Mouse (Mus musculus): ENCODE results near the gene Sult2b1.

Gene Sult2b1

DNA sequence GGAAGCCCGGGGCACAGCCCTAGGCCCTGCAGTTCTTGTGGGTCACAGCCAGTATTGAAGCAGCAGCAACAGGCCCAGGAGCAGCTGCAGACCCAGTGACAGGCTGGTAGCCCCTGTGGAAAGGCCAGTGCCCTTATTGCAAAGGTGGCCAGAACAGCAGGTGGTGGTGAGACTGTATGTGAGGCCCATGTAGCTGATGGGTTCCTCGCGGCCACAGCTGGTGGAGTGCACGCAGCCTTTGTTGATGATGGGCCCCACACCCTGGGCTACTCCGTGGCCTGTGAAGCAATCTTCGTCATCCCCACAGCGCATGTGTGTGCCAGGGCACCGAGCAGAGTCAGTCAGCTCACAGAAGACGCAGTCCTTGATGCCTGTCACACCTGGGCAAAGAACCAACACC is 59.3 kb downstream of the Sult2b1 start:
- DNase-seq (ENCODE audit: low spot score), result no peak

DNA sequence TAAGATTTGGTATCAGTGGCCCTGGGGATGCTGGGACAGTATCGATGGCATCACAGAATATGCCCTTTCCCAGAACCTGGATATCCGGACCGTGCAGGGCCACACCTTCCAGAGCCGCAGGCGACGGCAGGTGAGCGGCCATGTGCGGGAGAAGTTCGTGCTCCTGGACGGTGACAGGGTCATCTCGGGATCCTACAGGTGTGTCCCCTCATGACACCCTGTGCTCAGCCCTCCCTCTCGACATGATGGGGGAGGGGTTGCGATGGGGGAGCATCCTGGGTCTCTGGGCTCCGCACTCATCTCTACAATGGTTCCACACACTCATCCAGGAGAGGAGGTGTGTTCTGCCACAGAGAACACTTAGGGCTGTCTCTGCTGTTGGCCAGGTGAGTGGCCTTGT is 60.7 kb downstream of the Sult2b1 start:
- DNase-seq (ENCODE audit: low spot score), result no peak

DNA sequence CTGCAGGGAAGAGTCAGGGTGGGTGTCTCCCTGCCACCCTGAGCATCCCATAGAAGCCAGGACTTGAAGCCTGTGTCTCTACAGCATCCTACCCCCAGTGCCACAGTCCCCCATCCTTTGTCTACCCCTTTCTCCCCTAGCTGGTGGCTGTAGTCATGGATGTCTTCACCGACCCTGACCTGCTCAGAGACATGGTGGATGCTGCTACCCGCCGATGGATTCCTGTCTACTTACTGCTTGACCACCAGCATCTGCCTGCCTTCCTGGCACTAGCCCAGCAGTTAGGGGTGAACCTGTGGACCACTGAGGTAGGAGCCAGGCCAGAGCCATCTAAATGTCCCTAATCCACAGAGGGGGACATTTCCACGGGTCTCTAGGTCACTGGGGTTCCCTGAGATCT is 61.2 kb downstream of the Sult2b1 start:
- DNase-seq (ENCODE audit: low spot score), result no peak

DNA sequence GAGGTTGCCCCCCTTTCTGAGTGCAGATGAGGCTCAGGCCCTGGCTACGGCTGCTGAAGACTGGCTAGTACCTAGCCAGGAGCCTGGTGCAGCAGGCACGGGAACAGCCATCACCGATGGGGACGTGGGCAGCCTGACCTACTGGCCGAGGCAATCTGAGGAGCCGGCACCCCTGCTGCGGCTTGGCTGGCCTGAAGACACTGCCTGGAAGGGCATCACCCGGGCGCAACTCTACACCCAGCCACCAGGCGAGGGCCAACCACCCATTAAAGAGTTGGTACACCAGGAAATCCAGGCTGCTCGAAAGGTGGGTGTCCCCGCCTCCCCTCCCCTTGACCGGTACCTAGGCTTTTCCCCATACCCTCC is 62.1 kb downstream of the Sult2b1 start:
- DNase-seq (ENCODE audit: low spot score), result no peak

DNA sequence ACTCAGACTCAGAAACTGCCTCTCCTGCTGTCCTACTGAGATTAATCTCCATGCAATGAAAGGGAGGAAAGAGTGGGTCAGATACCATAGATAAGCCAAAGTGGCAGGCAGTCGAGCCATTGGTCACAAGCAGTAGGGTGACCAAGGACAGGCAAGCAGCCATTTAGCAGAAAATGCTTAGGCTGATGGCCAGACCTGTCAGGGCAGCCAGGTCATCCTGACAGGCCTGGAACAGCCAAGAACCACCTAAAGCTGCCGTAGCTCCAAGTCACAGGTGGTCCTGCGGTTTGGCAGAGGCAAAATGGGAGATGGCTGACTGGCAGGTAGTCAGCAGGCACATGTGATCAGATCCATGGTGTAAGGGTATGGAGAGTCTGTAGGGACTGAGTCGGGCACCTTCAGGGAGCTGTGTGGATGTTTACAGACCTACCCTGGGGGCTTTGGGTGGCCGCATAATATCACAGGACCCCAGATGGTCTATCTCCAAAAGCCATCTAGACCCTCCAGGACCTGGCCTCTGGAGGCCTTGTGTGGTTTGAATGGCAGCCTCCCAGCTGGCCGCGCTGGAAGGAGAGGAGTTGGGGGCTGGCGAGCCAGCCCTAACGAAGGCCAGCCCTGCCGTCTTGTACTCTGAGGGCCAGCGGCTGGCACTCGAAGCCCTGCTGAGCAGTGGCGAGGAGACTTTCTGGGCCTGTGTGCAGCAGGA is 62.7 kb downstream of the Sult2b1 start:
- no peak for DNase-seq (ENCODE audit: low spot score)

DNA sequence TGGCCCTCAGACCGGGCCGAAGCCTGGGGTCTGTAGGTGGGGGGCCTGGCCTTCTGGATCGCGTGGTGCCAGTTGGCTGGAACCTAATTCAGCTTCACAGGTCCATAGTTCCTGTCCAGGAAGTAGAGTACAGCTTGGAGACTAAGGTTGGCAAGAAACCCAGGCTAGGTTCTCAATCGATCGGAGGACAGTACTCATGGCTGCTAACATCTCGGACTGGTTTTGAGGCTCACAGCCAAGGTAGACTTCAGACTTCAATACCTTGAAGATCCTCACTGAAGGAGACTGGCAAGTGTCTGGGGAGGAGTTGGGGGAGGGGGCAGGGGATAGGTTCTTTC is 63.3 kb downstream of the Sult2b1 start:
- DNase-seq (ENCODE audit: low spot score), result no peak

DNA sequence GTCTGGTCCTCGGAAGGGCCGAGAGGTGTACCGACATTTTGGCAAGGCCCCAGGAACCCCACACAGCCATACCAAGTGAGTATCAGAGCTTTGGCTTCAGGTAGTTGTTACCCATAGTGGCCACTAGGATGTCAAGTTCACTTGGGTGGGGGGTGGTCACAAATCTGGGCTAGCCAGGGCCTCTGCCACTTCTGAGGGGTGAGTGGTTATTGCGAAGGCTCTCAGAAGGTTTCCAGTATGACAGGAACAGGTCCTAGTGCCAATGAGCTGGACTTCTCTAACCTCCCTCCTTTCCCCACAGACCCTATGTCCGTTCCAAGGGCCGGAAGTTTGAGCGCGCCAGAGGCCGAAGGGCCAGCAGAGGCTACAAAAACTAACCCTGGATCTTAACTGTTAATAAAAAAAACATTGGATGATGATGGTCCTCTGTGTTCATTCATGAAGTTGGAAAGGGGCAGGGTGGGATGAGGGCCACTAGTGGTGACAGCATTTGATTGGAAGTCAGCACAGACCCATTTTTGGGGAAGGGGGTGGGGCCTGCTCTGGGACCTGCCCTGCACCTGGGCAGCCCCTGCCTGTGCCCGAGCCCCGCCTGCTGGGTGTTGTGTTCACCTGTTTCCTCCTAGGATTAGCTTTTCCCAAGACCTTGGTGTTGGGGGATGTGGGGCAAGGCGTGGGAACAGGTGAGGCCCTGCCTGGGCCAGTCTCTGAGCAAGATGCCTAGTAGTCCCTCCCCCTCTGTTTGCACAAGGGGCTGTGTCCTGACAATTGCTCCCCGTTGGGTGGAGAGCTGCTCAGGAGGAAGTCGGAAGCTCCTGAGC is 63.8 kb downstream of the Sult2b1 start, which contains the start of gene Fam83e:
Gene Fam83e, plus strand, starts transcription at position 800 of the 821 bp plus-strand sequence.
- no peak for DNase-seq (ENCODE audit: low spot score)

DNA sequence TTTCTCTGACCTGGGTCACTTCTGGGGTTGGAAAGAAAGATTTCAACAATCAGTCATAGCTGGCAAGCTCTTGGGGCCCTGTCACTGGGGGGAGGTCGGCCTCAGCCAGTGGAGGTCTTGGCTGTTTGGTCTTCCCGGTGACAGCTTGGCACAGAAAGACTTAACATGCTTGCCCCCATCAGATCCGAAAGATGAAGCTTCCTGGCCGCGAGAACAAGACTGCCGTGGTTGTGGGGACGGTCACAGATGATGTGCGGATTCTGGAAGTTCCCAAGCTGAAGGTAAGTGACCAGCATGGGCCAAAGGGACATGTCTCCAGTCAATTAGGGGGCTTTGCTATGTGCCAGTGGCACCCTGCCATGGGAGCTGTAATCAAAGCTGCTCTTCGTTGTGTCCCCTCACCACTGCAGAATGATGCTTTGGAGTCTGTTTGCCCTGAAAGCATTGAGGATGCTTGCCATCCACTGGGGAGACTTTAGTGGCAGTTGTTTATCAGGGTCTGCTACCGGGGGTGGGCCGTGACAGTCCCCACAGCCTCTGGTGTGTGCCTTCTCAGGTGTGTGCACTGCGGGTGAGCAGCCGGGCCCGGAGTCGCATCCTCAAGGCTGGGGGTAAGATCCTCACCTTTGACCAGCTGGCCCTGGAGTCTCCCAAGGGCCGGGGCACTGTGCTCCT is 64.6 kb downstream of the Sult2b1 start:
- no peak for DNase-seq (ENCODE audit: low spot score)

DNA sequence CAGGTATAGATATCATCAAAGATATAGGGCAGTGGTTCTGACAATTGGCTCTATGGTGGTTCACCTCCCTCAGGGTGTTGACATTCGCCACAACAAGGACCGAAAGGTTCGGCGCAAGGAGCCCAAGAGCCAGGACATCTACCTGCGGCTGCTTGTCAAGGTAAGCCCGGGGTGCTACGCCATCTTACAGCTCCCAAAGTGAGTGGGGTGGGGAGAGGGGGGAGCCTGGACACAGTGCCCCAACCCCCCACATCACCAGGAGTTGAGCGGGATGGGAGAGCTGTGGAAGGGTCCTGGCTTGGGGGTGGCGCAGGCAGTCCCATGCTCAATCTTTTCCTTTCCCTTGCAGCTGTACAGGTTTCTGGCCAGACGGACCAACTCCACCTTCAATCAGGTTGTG is 65.3 kb downstream of the Sult2b1 start:
- no peak for DNase-seq (ENCODE audit: low spot score)

DNA sequence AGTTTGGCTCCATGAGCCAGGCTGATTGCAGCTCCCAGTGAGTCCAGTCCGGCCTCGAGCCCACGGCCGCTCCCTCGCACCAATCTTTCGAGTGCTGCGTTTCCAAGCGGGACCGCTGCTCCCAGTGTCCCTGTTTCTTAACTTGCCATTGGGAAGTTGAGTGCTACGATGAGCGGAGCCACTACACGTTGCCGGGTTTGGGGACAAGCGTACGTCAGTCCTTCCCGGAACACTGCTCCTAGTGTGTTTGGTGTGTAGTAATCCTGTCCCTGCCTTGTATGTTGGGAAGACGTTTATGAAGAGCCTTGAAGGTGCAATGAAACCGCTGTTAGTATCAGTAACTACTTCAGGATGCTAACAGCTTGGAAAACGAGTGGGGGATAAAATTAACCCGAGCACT is 66.1 kb downstream of the Sult2b1 start:
- no peak for DNase-seq (ENCODE audit: low spot score)

DNA sequence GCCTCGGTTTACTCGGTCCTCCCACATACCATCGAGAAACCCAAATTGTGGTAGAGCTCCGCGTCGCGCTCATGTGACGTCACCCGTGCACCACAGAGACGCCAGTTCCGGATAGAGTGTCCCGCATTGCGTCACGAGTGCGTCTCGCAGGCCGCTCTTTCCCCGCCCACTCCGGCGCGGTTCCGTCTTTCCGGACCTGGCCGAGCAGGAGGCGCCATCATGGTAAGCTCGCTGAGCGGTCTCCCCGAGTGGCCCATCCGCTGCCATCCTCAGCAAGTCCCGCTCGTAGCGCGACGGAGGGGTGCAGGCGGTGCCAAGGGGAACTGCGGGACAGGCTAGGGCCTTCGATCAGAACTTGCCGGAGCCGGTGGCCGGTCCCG is 66.6 kb downstream of the Sult2b1 start, which contains the start of gene Sphk2:
Gene Sphk2, minus strand, starts transcription at position 85 of the 380 bp plus-strand sequence.
- peak; percentile 99 for DNase-seq (ENCODE audit: low spot score)

DNA sequence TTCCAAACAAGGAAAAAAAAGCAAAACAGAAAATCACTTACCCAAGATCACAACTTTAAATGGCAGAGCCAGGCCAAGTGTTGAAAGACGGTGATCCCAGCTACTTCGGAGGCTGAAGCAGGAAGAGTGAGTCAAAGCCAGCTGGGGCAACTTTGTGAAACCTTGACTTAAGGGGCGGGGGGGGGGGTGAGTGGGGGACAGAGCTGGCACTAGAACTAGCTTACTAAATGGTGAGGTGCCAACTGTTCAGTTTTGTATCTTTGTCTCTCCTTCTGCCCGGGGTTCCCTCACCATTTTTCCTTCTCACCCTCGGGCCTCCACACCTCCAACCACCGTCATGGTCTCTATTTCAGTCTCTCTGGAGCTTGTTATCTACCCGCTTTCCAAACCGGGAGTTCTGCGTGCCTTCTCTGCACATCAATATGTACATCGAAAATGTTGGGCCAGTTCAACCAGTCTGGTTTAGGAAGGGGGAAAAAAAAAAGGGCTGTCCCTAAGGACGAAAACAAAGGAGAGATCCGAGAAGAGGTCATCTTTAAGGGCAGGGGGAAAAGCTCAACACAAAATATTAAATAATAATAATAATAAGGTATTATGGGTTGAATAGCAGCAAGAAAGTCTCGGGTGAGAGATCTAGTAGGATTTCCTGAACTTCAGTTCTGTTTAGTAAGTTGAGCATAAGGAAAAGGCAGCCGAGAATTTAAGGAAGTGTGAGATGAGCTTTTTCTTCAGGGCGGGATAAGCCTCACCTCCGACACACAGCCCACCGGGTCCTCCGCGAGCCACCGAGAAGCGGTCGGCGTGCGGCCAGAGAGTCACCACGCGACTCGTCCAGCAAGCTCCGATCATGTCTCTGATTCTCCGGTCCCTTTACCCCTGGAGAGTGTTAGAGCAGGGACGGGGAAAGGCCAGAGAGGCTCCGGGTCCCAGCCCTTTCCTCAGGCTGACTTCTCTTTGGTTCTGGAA is 67.2 kb downstream of the Sult2b1 start:
- DNase-seq (ENCODE audit: low spot score), result no peak

DNA sequence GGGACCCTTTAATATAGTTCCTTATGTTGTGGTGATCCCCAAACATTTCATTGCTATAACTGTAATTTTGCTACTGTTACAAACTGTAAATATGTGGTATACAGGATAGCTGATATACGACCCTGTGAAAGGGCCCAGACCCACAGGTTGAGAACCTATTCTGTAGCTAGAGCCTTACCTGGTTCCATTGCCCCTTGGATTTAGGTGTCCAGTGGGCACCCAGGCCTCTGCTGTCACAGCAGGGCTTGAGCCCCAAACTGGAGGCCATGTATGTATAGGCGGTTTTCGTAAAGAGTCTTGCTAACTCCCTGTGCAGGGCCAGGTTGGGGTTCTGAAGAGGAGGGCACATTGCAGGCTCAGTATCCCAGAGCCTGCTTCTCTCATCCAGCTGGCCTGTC is 68.0 kb downstream of the Sult2b1 start:
- no peak for DNase-seq (ENCODE audit: low spot score)

DNA sequence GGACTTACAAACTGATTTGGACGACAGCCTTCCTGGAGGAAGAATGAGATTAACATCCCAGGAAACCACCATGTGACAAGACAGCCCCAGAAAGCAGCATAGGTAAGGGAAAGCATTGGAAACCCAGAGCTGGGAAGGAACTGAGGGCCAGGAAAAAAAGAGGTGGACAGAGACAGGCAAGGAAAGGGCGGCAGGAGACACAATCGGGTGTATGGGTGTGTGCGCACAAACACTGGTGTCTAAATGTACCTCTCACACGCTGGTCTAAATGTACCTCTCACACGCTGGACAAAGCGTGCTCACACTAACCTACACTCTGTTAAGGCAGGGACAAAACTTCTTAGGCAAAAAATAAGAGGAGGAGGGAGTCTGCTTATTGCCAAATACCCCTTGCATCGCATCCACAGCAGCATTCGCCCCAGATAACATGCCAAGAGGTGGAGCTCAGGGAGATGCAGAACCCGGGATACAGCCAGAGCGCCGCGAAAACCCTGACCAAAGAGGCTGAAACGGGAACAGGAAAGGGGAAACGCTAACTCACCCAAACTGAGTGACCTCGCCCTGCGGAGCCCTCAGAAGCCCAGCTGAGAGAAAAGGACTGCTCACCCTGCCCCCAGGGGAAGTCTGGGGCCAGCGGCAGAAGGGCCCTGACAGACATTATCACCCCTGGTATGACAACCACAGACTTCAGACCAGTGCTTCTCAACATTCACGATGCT is 68.6 kb downstream of the Sult2b1 start:
- DNase-seq (ENCODE audit: low spot score), result no peak

DNA sequence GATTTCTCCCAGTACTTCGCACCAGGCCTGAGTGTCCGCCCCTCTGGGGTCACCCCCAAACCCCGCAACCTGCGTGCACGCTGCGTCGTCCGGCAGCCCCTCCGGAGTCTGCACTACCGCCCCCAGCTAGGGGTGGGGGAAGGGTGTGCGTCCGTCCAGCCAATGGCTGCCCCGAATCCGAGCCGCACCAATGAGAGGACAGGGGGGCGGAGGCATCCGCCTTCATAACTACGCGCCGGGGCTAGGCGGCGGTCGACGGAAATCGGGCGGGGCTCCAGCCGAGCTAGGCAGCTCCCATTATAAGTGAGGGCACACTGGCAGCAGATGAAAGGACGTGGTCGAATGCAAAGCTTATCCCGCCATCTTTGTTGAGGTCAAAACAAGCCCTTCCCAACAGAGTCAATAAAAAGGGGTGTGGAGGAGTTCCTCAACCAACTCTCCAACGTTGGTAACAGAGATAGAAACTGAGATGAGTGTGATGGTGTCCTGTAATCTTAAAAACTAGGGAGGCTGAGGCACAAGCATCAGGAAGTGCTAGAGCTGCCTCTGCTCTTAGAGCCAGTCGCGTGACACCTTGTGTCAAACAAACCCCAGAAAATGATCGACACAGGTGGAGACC is 69.3 kb downstream of the Sult2b1 start, which contains the start of gene Rpl18:
Gene Rpl18, plus strand, starts transcription at position 368 of the 619 bp plus-strand sequence.
- peak; percentile 97 for DNase-seq (ENCODE audit: low spot score)

DNA sequence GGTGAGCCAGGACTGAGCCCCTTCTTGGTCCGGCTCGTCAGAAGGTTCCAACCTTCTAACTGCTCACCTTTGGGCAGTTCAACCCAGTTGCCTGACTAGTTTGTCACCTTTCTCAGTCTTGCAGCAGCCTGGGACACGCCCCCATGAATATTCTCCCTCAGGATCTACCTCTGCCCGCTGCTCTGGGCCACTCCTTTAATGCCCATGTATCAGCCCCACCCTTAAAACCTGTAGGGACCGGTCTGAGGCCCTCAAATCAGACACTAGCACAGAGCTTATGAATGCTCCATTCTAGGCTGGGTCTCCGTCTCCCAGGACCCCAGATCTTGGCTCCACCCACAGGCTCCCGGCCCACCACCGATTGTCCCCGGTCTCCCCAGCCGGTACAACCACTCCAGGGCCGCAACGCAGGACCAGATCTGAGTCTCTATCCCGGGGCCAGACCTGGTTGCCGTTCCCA is 69.8 kb downstream of the Sult2b1 start:
- DNase-seq (ENCODE audit: low spot score), result no peak

DNA sequence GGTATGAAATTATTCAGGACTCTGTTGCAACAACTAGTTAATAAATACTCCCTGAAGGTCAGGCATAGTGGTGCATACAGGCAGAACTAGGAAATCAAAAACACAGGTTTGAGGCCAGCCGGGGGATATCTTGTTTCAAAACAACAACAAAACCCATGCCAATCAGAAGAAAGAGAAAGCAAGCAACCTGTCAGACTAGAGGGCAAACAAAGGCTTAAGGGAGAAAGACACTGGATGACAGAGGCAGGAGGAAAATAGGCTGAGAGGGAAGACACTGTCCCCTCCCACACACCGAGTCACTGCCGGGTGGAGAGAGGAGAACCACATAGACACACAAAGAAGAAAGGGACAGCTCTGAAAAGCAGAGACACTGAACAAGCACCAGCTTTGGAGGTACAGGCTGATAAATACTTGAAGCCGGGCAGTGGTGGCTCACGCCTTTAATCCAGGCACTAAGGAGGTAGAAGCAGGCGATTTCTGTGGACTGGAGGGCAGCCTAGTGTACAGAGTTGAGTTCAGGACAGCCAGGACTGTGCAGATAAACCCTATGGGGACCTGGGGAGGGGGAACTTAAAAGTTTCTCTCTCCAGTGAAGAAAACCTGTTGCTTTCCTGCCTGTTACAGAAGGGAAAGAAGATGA is 70.5 kb downstream of the Sult2b1 start:
- DNase-seq (ENCODE audit: low spot score), result no peak

DNA sequence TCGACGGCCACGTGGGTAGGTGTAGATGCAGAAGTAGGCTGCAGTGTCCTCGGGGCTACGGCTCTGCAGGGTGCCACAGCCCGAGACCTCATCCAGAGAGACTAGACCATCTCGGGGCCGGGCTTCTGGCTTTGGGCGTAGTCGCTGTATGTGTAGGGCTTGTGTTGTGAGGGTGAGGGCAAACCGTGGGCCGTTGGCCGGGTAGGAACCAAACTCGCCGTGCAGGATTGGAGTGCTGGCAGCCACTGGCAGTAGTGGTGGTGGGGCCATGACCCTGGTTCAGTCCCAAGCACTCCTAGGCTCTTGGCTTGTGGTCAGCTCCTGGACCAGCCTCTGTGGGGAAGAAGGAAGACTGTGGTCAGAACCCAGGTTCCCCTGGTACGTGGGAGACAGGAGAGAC is 71.1 kb downstream of the Sult2b1 start:
- no peak for DNase-seq (ENCODE audit: low spot score)

DNA sequence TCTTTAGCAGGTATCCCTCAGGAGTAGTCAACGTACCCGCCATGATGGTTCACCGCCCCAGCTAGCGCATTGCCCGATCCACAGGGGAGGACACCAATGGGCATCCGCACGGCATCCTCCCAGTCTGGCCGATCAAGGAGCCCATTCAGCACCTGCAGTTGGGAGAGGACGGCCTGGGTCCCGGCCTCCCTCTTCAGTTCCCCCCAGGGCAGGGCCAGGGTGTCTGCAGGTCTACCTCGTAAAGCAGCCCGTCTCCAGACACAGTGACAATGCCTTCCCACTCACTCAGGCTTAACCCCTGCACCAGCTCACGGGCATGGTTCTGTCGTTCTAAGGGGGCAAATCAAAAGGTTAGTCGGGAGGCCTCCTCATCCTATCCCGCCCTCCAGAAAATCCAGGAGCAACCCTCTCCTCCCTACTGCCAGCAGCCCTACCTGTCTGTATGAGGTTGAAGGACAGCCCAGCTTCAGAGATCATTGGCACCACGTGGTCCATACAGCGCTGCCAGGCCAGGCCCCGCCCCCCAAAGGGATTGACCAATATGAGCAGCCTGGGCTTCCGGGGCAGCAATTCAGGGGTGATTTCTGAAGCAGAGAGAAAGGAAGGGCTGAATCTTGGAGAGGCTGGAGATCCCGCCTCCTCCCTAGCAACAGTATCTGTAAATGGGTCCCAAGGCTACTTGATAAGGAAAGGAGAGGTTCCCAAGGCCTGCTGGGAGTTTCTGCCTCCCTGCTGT is 72.3 kb downstream of the Sult2b1 start:
- DNase-seq (ENCODE audit: low spot score), result peak; percentile 91

Data from testis, postnatal 10 days (tissue).